Mouse (Mus musculus): Measurements from ENCODE around the gene Hs2st1.

- TF ChIP-seq CTCF (IDR thresholded peaks at IDR 0.05; ENCODE audit: borderline replicate concordance, control insufficient read depth, extremely low read depth, insufficient read depth, low read length, poor library complexity) (no peak), POLR2A (IDR thresholded peaks at IDR 0.05; ENCODE audit: control insufficient read depth, extremely low read depth, insufficient read depth, low read length, poor library complexity) (no peak)
These were observed 116.1 kb downstream of the Hs2st1 start for GRCm38 (mm10) chr3:144453701-144454430.
